Mouse (Mus musculus): ENCODE measurements around the gene Dglucy. TPM values are rescaled to one million over a fixed set of nuclear protein-coding genes. Genes with fewer than 3 reads are reported as not detected.
"Not testable (repeated sequence)": the region's sequence is repeated elsewhere in the genome, so short reads cannot be mapped to it uniquely, and the experiment has no call there.

Dglucy gene
- polyA plus RNA-seq, 1 experiment from 2014 or later, result 1.9 TPM

DNA sequence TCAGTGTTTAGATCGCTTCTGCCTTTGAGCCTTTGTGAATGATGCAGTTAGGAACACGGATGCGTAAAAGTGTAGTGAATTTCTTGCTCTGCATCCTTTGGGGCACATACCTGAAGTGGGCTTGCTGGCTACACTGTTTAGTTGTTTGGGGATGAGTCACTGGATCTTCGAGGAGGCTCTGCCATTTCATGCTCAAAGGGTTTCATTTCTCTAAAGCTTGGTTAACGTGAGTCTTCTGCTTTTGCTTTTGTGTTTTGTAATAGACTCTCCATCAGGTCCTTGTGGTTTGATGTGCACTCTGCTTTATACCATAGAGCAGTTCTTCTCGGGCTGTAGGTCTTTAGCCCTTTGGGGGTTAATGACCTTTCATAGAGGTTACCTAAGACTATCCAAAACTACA is 12.6 kb downstream of the Dglucy start:
- ATAC-seq (ENCODE audit: low read depth), result no peak
- Histone ChIP-seq H3K4me3 (ENCODE audit: low read depth, low read length) (no peak overlapping the region), H3K36me3 (ENCODE audit: control insufficient read depth, insufficient read depth, low read length) (no peaks in the 10 kb centered on the region), H3K27ac (ENCODE audit: low read depth, low read length) (no peak overlapping the region), H3K9me3 (ENCODE audit: control insufficient read depth, low read length) (no peaks in the 10 kb centered on the region), H3K4me2 (ENCODE audit: low read depth, low read length) (no peak overlapping the region), H3K4me1 (ENCODE audit: control insufficient read depth, insufficient read depth, low read length) (no peaks in the 10 kb centered on the region), H3K9ac (replicated peaks; ENCODE audit: low read depth, low read length) (no peak overlapping the region), H3K27me3 (ENCODE audit: control insufficient read depth, insufficient read depth, low read length) (no peaks in the 10 kb centered on the region)
- 85% methylated on average over 6 of the region's 6 CpGs for WGBS

DNA sequence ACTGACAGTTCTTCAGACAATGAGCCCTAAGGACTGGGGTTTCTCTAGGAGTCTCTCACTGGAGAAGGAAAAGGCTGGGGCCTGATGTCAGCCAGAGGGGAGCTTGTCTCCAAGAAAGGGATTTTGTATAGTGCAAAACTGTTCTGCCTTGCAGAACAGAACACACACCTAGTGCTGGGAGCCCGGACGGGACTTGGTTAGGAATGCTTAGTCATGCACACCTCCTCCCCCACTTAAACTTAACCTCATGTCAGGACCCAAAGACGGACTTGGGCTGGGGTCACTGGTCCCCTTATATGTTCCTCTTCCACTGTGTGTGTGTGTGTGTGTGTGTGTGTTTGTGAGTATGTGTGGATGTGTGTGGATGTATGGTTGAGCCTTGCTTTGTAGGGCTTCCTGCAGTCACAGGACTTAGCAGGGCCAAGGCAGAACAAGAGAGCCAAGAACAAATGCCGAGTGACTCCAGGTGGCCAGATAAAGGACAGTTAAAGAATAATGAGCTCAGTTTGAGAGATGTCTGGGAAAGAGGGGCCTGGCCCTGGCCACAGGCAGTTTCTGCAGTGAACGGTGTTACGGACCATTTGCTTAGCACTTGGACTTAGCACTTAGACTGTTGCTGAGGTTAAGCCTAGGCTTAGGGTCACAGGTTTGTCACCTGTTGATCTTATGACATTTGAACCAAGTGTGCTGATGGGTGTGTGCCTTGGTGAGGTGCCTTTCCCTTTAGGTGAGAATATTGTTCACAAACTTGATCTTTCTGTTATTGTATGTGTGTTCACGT is 15.8 kb downstream of the Dglucy start:
- H3K4me1 ChIP-seq (ENCODE audit: control insufficient read depth, insufficient read depth, low read length), result no peaks in the 10 kb centered on the region
- H3K27ac ChIP-seq (ENCODE audit: low read depth, low read length), result no peak overlapping the region
- H3K4me3 ChIP-seq (ENCODE audit: low read depth, low read length), result no peak overlapping the region
- 66% methylated on average over 7 of the region's 7 CpGs for WGBS
- no peak overlapping the region for H3K4me2 ChIP-seq (ENCODE audit: low read depth, low read length)
- H3K36me3 ChIP-seq (ENCODE audit: control insufficient read depth, insufficient read depth, low read length), result no peaks in the 10 kb centered on the region
- no peak overlapping the region for H3K9ac ChIP-seq (replicated peaks; ENCODE audit: low read depth, low read length)
- no peaks in the 10 kb centered on the region for H3K9me3 ChIP-seq (ENCODE audit: control insufficient read depth, low read length)
- H3K27me3 ChIP-seq (ENCODE audit: control insufficient read depth, insufficient read depth, low read length), result no peaks in the 10 kb centered on the region
- no peak for ATAC-seq (ENCODE audit: low read depth)

DNA sequence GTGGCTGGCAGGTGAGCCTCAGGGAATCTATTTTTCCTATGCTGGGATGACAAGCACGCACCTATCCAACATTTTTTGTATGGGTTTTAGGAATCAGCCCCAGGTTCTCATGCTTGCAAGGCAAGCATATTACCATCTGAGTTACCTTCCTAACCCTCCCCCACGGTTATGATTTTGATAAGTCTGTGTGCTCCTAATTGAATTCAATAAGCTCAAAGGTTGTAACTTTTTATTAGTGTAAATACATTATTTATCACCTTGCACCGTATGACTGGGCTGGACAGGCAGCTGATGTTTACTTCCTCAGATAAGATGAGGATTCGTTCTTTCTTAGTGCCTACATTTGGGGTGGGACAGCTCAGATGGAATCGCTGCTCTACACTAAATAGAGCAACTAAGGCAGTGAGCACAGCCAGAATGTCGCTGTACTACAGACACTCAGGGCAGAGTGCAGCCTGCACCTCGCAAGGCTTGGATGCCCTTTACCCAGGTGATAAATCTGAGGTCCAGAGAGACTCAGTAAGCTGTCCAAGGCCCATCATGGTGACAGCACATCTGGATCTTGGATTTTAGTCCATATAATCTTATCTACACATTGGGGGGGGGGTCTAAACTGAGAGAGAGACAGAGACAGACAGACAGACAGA is 16.7 kb downstream of the Dglucy start:
- 87% methylated on average over 7 of the region's 7 CpGs for WGBS
- Histone ChIP-seq H3K27me3 (ENCODE audit: control insufficient read depth, insufficient read depth, low read length) (no peaks in the 10 kb centered on the region), H3K4me1 (ENCODE audit: control insufficient read depth, insufficient read depth, low read length) (no peaks in the 10 kb centered on the region), H3K36me3 (ENCODE audit: control insufficient read depth, insufficient read depth, low read length) (no peaks in the 10 kb centered on the region), H3K4me3 (ENCODE audit: low read depth, low read length) (no peak overlapping the region), H3K9ac (replicated peaks; ENCODE audit: low read depth, low read length) (no peak overlapping the region), H3K27ac (ENCODE audit: low read depth, low read length) (no peak overlapping the region), H3K4me2 (ENCODE audit: low read depth, low read length) (no peak overlapping the region), H3K9me3 (ENCODE audit: control insufficient read depth, low read length) (no peaks in the 10 kb centered on the region)
- ATAC-seq (ENCODE audit: low read depth), result no peak

DNA sequence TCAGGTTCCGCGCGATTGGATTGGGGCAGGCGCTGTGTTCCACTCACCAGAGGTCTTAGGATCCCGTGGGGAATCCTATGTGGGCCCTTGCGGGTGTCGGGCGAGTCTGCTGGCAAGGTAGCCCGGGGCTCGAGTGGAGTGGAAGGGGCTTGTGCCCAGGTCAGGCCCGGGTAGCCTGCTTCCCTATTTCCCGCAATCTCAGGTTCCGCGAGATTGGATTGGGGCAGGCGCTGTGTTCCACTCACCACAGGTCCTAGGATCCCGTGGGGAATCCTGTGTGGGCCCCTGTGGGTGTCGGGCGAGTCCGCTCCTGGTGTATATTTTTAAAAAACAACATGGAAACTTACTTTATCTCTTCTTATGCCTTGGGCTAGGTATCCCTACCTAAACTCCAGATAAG is 24.5 kb downstream of the Dglucy start:
- WGBS, result 95% methylated on average over 19 of the region's 19 CpGs
- not testable (repeated sequence) for H3K9me3 ChIP-seq (ENCODE audit: control insufficient read depth, low read length); H3K9ac ChIP-seq (replicated peaks; ENCODE audit: low read depth, low read length); ATAC-seq (ENCODE audit: low read depth); H3K4me1 ChIP-seq (ENCODE audit: control insufficient read depth, insufficient read depth, low read length); H3K4me2 ChIP-seq (ENCODE audit: low read depth, low read length); H3K27me3 ChIP-seq (ENCODE audit: control insufficient read depth, insufficient read depth, low read length); H3K36me3 ChIP-seq (ENCODE audit: control insufficient read depth, insufficient read depth, low read length); H3K27ac ChIP-seq (ENCODE audit: low read depth, low read length); H3K4me3 ChIP-seq (ENCODE audit: low read depth, low read length)

DNA sequence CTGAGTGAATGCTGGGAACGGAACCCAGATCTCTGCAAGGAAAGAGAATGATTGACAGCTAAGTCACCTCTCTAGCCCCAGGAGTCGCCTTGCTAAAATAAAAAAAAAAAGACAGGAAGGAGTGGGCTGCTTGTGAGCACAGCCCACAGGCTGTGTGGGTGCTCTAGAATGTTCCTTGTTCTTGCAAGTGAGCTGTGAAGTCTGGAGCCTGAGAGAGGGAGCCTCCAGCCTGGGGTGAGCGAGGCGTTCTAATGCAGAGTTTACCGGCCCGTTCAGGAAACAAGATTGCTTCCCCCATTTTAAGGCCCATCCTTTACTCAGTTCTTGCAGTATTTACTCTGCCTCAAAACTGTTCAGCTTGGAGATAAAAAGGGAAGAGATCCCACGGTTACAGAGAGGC is 28.4 kb downstream of the Dglucy start:
- no peak for ATAC-seq (ENCODE audit: low read depth)
- Histone ChIP-seq H3K27ac (ENCODE audit: low read depth, low read length) (no peak overlapping the region), H3K27me3 (ENCODE audit: control insufficient read depth, insufficient read depth, low read length) (no peaks in the 10 kb centered on the region), H3K4me1 (ENCODE audit: control insufficient read depth, insufficient read depth, low read length) (no peaks in the 10 kb centered on the region), H3K9ac (replicated peaks; ENCODE audit: low read depth, low read length) (no peak overlapping the region), H3K9me3 (ENCODE audit: control insufficient read depth, low read length) (no peaks in the 10 kb centered on the region), H3K36me3 (ENCODE audit: control insufficient read depth, insufficient read depth, low read length) (no peaks in the 10 kb centered on the region), H3K4me2 (ENCODE audit: low read depth, low read length) (no peak overlapping the region), H3K4me3 (ENCODE audit: low read depth, low read length) (no peak overlapping the region)
- WGBS, result 85% methylated on average over 7 of the region's 7 CpGs

DNA sequence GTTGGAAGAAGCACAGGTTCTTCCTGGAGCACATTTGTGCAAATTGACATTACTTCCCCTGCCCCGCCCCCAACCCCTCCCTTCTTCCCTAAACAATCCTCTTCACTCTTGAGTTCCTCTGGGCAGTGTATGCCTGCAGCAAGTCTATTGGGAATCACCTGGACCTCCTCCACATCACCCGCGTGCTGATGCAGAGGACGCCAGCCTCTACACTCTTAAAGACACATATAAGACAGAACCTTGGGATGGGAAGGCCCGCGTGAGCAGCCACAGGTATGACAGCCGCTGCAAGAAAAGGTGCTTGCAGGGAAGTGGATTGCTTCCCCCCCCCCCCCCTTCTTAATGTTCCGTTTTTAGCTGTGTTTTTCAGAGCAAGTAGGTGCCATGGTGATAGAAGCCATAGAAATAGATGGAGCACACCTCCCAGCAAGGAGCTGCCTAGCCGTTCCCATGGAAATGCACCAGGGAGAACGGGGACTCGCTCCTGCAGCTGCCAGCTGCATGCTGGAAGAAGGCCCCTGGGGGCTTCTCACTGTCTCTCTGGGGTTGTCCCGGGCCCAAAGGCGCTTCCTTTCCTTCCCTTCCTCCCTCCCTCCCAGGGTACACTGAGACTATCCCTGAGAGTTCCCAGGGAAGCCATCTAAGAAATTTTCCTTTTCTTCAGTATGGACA is 29.9 kb downstream of the Dglucy start:
- no peak overlapping the region for H3K4me2 ChIP-seq (ENCODE audit: low read depth, low read length)
- H3K27ac ChIP-seq (ENCODE audit: low read depth, low read length), result no peak overlapping the region

DNA sequence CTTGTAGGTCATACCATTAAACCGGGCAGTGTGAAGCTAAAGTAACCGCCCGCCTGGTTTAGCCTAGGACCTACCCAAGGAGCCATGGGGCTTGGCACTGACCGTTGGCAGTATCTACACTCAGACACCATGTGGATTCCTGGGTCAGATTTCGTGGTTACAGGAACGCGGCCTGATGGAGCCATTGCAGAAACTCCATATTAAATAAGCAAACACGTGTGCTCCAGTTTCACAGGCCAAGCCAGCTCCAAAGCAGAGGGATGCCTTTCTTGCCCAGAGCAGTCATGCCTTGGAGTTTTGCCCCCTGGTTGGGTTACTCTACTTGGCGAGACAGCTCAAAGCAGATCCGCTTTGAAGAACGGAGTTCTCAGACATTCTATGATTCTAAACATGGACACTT is 31.7 kb downstream of the Dglucy start:
- Histone ChIP-seq H3K4me3 (ENCODE audit: low read depth, low read length) (no peak overlapping the region), H3K4me1 (ENCODE audit: control insufficient read depth, insufficient read depth, low read length) (no peaks in the 10 kb centered on the region), H3K9me3 (ENCODE audit: control insufficient read depth, low read length) (no peaks in the 10 kb centered on the region), H3K36me3 (ENCODE audit: control insufficient read depth, insufficient read depth, low read length) (no peaks in the 10 kb centered on the region), H3K27me3 (ENCODE audit: control insufficient read depth, insufficient read depth, low read length) (no peaks in the 10 kb centered on the region), H3K27ac (ENCODE audit: low read depth, low read length) (no peak overlapping the region), H3K9ac (replicated peaks; ENCODE audit: low read depth, low read length) (no peak overlapping the region), H3K4me2 (ENCODE audit: low read depth, low read length) (no peak overlapping the region)
- ATAC-seq (ENCODE audit: low read depth), result no peak
- 94% methylated on average over 11 of the region's 11 CpGs for whole genome bisulfite sequencing

More for the DNA sequence above, 29.9 kb downstream of the Dglucy start:
- 42% methylated on average over 13 of the region's 13 CpGs for WGBS
- no peaks in the 10 kb centered on the region for H3K27me3 ChIP-seq (ENCODE audit: control insufficient read depth, insufficient read depth, low read length)
- no peak overlapping the region for H3K9ac ChIP-seq (replicated peaks; ENCODE audit: low read depth, low read length)
- H3K4me3 ChIP-seq (ENCODE audit: low read depth, low read length), result no peak overlapping the region
- no peaks in the 10 kb centered on the region for H3K4me1 ChIP-seq (ENCODE audit: control insufficient read depth, insufficient read depth, low read length)
- H3K36me3 ChIP-seq (ENCODE audit: control insufficient read depth, insufficient read depth, low read length), result no peaks in the 10 kb centered on the region
- H3K9me3 ChIP-seq (ENCODE audit: control insufficient read depth, low read length), result no peaks in the 10 kb centered on the region
- peak; percentile 58; the same call in 1 of the 2 replicates for ATAC-seq (ENCODE audit: low read depth)

DNA sequence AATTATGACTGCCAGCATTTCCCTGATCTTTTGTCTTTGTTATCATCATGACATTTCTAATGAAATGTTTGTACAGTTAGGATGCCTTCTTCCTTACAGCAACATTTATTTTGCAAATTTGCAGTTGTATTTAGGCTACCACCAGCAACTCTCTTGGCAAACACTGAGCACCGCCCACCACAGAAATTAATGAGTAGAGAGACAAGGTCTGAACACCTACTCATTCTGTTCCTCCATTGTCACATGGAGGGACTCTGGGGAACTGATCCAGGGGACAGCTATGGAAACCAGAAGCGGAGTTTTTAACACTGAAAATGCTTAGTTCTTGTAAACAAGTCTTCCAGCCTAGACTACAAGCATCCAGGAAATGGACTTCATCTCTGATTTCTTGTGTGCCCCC is 35.0 kb downstream of the Dglucy start:
- Histone ChIP-seq H3K36me3 (ENCODE audit: control insufficient read depth, insufficient read depth, low read length) (no peaks in the 10 kb centered on the region), H3K27ac (ENCODE audit: low read depth, low read length) (no peak overlapping the region), H3K4me2 (ENCODE audit: low read depth, low read length) (no peak overlapping the region), H3K4me1 (ENCODE audit: control insufficient read depth, insufficient read depth, low read length) (no peaks in the 10 kb centered on the region), H3K9me3 (ENCODE audit: control insufficient read depth, low read length) (no peaks in the 10 kb centered on the region), H3K4me3 (ENCODE audit: low read depth, low read length) (no peak overlapping the region), H3K9ac (replicated peaks; ENCODE audit: low read depth, low read length) (no peak overlapping the region), H3K27me3 (ENCODE audit: control insufficient read depth, insufficient read depth, low read length) (no peaks in the 10 kb centered on the region)
- WGBS, result 97% methylated on average over 2 of the region's 2 CpGs
- no peak for ATAC-seq (ENCODE audit: low read depth)

DNA sequence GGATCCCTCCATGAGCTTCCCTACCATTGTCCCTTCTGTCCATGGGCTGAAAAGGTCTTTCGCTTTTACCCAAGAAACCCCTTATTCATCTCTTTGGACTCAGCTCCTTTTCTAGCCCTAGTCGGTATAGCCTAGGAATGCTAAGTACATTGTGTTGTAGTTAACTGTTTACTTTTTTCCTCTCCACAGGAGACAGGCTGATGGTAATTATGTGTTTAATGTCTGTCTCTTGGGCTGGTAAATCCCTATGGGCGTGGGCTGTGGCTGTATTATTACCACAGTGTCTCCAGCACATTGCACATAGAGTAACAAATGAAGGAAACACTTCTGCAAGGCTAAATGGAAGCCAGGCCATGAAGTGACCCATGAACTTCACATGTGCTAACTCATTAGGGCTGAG is 35.8 kb downstream of the Dglucy start:
- no peaks in the 10 kb centered on the region for H3K27me3 ChIP-seq (ENCODE audit: control insufficient read depth, insufficient read depth, low read length)
- no peak overlapping the region for H3K27ac ChIP-seq (ENCODE audit: low read depth, low read length)
- no peaks in the 10 kb centered on the region for H3K4me1 ChIP-seq (ENCODE audit: control insufficient read depth, insufficient read depth, low read length)
- no peak overlapping the region for H3K4me3 ChIP-seq (ENCODE audit: low read depth, low read length)
- H3K36me3 ChIP-seq (ENCODE audit: control insufficient read depth, insufficient read depth, low read length), result no peaks in the 10 kb centered on the region
- no peak overlapping the region for H3K9ac ChIP-seq (replicated peaks; ENCODE audit: low read depth, low read length)
- no peaks in the 10 kb centered on the region for H3K9me3 ChIP-seq (ENCODE audit: control insufficient read depth, low read length)
- WGBS, result 83% methylated on average over 3 of the region's 3 CpGs
- no peak for ATAC-seq (ENCODE audit: low read depth)
- H3K4me2 ChIP-seq (ENCODE audit: low read depth, low read length), result no peak overlapping the region

All from neural tube, embryonic 14.5 days (tissue).